Mouse (Mus musculus) lung, postnatal 10 days (tissue): ENCODE results near the gene C1s1.
A peak's percentile ranks its signal among the peaks of the same experiment; 100 is the strongest.
"Not testable (repeated sequence)": the region's sequence is repeated elsewhere in the genome, so short reads cannot be mapped to it uniquely, and the experiment has no call there.

Experiments used
- DNase-seq: peaks from one replicate; pipeline ENCODE4 v3.0.0; 2021

Gene C1s1

DNA sequence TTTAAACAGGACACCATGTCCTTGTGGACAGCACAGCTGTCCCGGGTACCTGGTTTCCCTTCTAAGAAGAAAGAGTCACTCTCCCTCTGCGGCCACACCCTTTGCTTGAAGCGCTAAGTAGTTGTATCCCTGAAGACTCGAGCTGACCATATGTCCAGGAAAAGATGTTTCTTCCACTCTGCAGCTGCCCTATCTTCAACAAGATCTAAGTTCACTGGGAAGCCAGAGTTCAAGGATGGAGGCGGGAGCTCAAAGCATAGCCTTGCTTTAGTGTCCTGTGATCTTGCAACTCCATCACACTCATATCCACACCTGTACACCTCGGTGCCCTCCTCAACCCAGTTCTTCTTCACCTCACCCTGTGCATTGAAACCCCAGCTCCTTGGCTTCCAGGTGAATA lies 30.2 kb downstream of the C1s1 start:
- no peak for DNase-seq

DNA sequence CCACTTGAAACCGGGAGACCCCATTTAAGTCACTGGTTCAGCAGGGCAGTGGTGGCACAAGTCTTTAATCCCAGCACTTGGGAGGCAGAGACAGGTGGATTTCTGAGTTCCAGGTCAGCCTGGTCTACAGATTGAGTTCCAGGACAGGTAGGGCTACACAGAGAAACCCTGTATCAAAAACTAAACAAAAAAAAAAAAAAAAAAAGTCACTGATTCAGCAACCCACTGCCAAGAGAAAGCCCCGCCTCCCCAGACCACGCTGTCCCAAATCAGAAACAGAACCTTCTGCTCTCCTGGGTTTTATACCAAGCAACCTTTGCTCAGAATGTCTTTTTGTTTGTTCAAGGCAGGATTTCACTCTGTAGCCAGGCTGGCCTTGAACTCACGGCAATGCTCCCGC lies 33.0 kb downstream of the C1s1 start:
- not testable (repeated sequence) for DNase-seq

DNA sequence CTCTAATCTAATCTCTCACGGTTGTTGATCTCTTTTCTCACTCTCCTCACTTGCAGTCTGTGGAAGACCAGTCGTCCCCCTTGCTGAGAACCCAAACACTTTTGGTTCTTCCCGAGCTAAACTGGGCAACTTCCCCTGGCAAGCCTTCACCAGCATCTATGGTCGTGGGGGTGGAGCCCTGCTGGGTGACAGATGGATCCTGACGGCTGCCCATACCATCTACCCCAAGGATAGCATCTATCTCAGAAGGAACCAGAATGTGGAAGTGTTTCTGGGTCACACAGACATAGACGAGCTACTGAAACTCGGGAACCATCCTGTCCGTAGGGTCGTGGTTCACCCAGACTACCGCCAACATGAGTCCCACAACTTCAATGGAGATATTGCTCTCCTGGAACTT lies 33.9 kb downstream of the C1s1 start:
- no peak for DNase-seq

- DNase-seq: no peak
Measured at GRCm38 (mm10) chr6:124506991-124507390, 35.2 kb downstream of the C1s1 start.

DNA sequence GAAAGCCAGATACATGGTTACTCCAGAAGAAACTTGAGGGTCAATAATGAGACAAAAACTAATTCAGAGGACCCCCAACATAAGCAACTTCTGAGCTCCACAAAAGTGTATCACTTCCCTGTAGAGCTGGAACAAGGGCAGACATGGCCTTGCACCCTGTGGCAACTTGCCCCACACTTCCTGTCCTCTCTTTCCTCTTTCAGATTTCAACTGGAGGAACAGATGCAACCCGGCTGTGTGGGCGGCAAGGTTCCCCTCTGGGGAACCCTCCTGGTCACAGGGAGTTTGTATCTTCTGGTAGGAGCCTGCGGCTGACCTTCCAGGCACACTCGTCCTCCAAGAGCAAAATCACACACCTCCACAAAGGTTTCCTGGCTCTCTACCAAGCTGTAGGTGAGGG lies 37.1 kb downstream of the C1s1 start:
- peak; percentile 19 for DNase-seq

DNA sequence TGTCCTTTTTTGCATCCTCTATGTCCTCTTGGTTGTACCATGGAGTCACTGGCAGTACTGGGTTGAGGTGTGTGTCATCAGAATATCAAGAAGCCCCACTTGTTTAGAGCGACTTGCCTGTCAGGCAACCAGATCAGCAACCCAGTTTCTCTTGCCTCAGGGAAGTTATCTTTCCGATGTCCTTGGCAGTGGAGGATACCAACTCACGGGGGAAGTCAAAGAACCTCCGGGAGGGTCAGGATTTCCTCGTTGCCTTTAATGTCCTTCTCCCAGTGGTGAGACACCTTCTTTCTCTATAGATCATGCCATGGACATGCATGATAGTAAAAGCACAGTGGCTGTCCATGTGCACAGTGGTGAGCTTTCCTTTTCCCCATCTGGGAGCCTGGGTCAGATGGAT lies 40.1 kb downstream of the C1s1 start:
- no peak for DNase-seq

GRCm38 (mm10) chr6:124501473-124501872 lies 40.7 kb downstream of the C1s1 start:
- DNase-seq: no peak

DNA sequence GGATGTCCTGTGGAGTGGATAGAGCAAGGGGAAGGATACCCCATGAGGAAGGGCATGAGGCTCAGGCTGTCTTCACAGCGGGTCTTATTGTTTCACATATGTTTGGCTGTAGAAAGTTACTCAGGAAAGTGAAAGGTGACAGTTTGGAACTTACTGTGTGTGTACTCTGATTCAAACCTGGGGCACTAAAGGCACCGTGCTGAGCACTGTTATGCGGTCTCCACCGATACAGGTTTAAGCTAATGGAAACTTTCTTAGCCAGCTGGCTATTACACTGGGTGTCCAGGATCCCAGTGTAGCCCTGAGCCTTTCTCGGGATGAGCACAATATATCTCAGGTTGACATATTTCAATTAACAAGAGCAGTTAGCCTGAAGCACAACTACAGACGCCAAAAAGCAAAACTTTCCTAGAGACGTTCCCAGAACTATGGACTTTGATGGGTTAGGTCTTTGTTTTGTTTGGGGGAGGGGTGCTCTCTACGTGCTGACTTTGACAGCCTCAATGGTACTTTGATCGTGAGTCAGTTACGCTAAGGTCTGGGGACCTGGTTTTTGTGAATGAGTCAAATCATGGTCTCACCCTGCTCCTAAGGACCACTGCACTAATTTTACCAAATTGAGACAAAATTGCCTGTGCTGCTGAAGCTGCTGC lies 42.1 kb downstream of the C1s1 start:
- DNase-seq: no peak

GRCm38 (mm10) chr6:124496054-124496453 lies 46.1 kb downstream of the C1s1 start:
- no peak for DNase-seq

DNA sequence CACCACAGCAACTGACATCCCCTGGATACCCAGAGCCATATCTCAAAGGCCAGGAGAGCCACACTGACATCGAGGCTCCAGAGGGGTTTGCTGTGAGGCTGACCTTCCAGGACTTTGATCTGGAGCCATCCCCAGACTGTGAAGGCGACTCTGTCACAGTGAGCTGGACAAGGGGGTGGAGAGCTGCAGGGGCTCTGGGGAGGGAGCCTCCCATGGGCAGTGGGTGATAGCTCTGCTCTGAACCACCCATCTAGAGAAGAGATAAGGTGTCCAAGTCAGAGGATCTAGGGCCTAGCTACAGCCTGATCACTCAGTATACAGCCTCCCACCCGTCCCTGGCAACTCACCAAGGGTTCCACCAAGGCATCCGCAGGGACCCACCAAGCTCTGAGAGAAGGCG lies 48.3 kb downstream of the C1s1 start:
- DNase-seq: peak; percentile 16

DNA sequence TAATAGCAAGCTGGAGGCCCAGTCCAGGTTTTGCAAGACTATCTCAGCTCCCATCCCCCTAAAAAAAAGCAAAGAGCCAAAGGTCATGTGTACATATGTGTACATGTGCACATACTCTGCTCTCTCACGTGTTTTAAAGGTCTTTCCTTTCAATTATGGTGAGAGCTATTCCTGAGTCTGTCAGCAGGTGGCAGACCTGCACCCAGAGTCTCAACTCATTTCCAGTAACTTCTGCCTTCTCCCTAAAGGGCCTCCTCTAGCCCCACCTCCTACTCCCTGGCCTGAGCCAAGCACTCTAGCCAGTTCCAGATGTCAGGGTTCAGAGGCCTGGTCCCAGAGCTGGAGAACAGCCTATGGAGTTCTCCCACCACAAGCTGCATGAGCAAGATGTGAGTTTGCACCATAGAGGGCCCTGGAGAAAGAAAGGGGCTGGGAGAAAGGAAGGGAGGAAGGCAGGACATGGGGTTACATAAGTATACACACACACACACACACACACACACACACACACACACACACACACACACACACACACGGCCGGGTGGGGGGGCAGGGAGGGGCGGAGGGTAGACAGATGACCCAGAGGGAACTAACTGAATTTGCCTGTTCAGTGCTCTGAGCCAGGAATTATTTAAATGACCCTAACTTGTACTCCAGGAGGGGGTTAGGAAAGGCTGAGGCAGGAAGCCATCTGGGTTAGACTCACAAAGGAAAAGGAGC lies 49.2 kb downstream of the C1s1 start, which contains the start of gene C1rl:
TSS of gene C1rl (plus strand) at position 272 of the 720 bp plus-strand sequence.
- peak; percentile 91 for DNase-seq

GRCm38 (mm10) chr6:124491427-124491826 lies 50.7 kb downstream of the C1s1 start:
- DNase-seq: no peak

DNA sequence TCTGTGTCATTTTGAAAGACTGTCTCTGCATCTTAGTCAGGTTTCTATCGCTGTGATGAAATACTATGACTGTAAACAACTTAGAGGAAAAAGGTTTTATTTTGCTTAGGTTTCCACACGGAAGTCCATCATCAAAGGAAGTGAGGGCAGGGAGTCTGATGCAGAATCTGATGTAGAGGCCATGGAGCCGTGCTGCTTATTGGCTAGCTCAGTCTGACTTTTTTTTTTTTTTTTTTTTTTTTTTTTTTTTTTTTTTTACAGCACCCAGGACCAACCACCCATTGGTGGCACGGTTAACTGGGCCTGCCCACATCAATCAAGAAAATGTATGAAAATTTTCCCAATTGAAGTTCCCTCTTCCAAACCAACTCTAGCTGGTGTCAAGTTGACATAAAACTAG lies 53.2 kb downstream of the C1s1 start:
- no peak for DNase-seq

GRCm38 (mm10) chr6:124487509-124487908 lies 54.6 kb downstream of the C1s1 start:
- no peak for DNase-seq

- DNase-seq: no peak
Measured at GRCm38 (mm10) chr6:124485414-124486144, 56.6 kb downstream of the C1s1 start.

DNA sequence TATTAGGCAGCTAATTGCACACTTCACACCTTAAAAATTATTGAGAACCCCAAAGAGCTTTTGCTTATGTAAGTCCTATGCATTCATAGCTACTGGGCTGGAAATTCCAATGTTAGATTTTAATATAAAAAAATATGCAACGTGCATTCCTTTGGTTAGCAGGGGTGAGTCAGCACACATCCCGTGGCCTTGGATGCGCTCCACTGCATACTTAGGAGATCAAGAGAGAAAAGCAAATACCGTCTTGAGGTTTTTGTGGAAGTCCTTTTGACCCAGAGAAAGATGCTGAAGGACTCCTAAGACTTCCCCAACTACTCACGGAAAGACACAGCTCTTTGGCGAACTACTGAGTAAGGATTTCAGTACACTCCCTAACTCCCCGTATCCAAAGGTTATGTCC lies 57.3 kb downstream of the C1s1 start:
- DNase-seq: no peak

- DNase-seq: not testable (repeated sequence)
Measured at GRCm38 (mm10) chr6:124483831-124484230, 58.3 kb downstream of the C1s1 start.

GRCm38 (mm10) chr6:124481571-124481970 lies 60.6 kb downstream of the C1s1 start:
- peak; percentile 78 for DNase-seq
